Mouse (Mus musculus) CH12.LX (cell line): Measurements from ENCODE around the gene Mslnl. TPM values are rescaled to one million over a fixed set of nuclear protein-coding genes. Genes with fewer than 3 reads are reported as not detected.
"Not testable (repeated sequence)": the region's sequence is repeated elsewhere in the genome, so short reads cannot be mapped to it uniquely, and the experiment has no call there.

Source experiments
- DNase-seq: peaks from one replicate; pipeline ENCODE4 v3.0.0-alpha.2; 2013; ENCODE audit errors: extremely low read depth
- H3K27ac ChIP-seq: 2 replicates; pipeline ENCODE4 v1.5.1; 2012; ENCODE audit warnings: low read depth, mild to moderate bottlenecking, control low read depth, moderate library complexity; ENCODE audit not compliant: insufficient read depth
- H3K27me3 ChIP-seq: replicated peaks from 2 replicates; pipeline ENCODE3; 2012; ENCODE audit warnings: inconsistent platforms
- H3K36me3 ChIP-seq, 2 experiments: replicated peaks in 1 of 2; 2 replicates each; pipeline versions ENCODE3 to v1.6.1; 2012; ENCODE audit warnings: inconsistent platforms in 1 of 2, low read length in 1 of 2, mild to moderate bottlenecking in 1 of 2, mixed read lengths in 1 of 2, moderate library complexity in 1 of 2; ENCODE audit not compliant: control insufficient read depth in 1 of 2, insufficient read depth in 1 of 2
- H3K4me1 ChIP-seq, 2 experiments: 2 replicates each; pipeline ENCODE4 v1.6.1; 2012; ENCODE audit warnings: inconsistent platforms in 1 of 2, moderate library complexity in 1 of 2; ENCODE audit not compliant: insufficient read depth in 2 of 2, control insufficient read depth in 1 of 2
- H3K4me2 ChIP-seq: 2 replicates; pipeline ENCODE4 v1.6.1; 2012; ENCODE audit warnings: low read depth, mild to moderate bottlenecking, control low read depth; ENCODE audit not compliant: poor library complexity, insufficient read depth, severe bottlenecking
- H3K4me3 ChIP-seq, 3 experiments: fragments of 150-350 bp in 1 of 3; sonication (generic) in 1 of 3; replicated peaks in 1 of 3; 2 replicates each; pipeline versions ENCODE3 to v1.5.1; 2011 to 2012; ENCODE audit warnings: low read depth in 2 of 3, low read length in 2 of 3, mild to moderate bottlenecking in 2 of 3, moderate library complexity in 2 of 3, control low read depth in 1 of 3, improper control_type of control experiment in 1 of 3, inconsistent platforms in 1 of 3, mixed read lengths in 1 of 3; ENCODE audit not compliant: poor library complexity in 1 of 3
- H3K79me2 ChIP-seq: replicated peaks from 2 replicates; pipeline ENCODE4 v1.6.1; 2012; ENCODE audit warnings: mild to moderate bottlenecking, moderate library complexity; ENCODE audit not compliant: control insufficient read depth, poor library complexity, insufficient read depth, severe bottlenecking; ENCODE audit errors: extremely low read depth
- H3K9ac ChIP-seq: 2 replicates; pipeline ENCODE4 v1.6.1; 2012; ENCODE audit warnings: low read depth, mild to moderate bottlenecking, control low read depth, moderate library complexity; ENCODE audit not compliant: insufficient read depth
- H3K9me3 ChIP-seq: replicated peaks from 2 replicates; pipeline ENCODE3; 2012; ENCODE audit warnings: low read length, inconsistent platforms, mixed read lengths
- CHD1 ChIP-seq: IDR thresholded peaks from 2 replicates; pipeline ENCODE4 v1.6.1; 2012; ENCODE audit warnings: low read depth, low read length, improper control_type of control experiment, inconsistent platforms
- GABPA ChIP-seq: IDR thresholded peaks from 2 replicates; pipeline ENCODE4 v1.6.1; 2012; ENCODE audit warnings: low read depth, low read length, improper control_type of control experiment, inconsistent platforms; ENCODE audit not compliant: insufficient replicate concordance
- HCFC1 ChIP-seq: IDR thresholded peaks from 2 replicates; pipeline ENCODE4 v1.6.1; 2012; ENCODE audit warnings: low read depth, mild to moderate bottlenecking, inconsistent platforms, low read length, improper control_type of control experiment
- MAX ChIP-seq: IDR thresholded peaks from 2 replicates; pipeline ENCODE4 v1.6.1; 2011; ENCODE audit warnings: low read length, improper control_type of control experiment
- MAZ ChIP-seq: IDR thresholded peaks from 2 replicates; pipeline ENCODE4 v1.6.1; 2012; ENCODE audit warnings: low read depth, mild to moderate bottlenecking, inconsistent platforms, low read length, improper control_type of control experiment, moderate library complexity
- MYC ChIP-seq: IDR thresholded peaks from 2 replicates; pipeline ENCODE4 v1.6.1; 2011; ENCODE audit warnings: low read depth, mild to moderate bottlenecking, improper control_type of control experiment, low read length
- NELFE ChIP-seq: IDR thresholded peaks from 2 replicates; pipeline ENCODE4 v1.6.1; 2011; ENCODE audit warnings: low read depth, low read length, improper control_type of control experiment
- PAX5 ChIP-seq: IDR thresholded peaks from 2 replicates; pipeline ENCODE4 v1.6.1; 2012; ENCODE audit warnings: low read length, inconsistent platforms, mixed read lengths
- POLR2A ChIP-seq: IDR thresholded peaks from 2 replicates; pipeline ENCODE4 v1.6.1; 2011; ENCODE audit warnings: low read depth, mild to moderate bottlenecking, improper control_type of control experiment, low read length
- POLR2AphosphoS2 ChIP-seq: IDR thresholded peaks from 2 replicates; pipeline ENCODE4 v1.6.1; 2011; ENCODE audit warnings: low read depth, low read length, improper control_type of control experiment
- RAD21 ChIP-seq: IDR thresholded peaks from 2 replicates; pipeline ENCODE4 v1.6.1; 2011; ENCODE audit warnings: low read depth, mild to moderate bottlenecking, low read length, improper control_type of control experiment, moderate library complexity
- RCOR1 ChIP-seq: conservative IDR thresholded peaks from 2 replicates; pipeline ENCODE4 v1.6.1; 2012; ENCODE audit warnings: low read depth, mild to moderate bottlenecking, inconsistent platforms, low read length, improper control_type of control experiment
- TBP ChIP-seq: conservative IDR thresholded peaks from 2 replicates; pipeline ENCODE4 v1.6.1; 2011; ENCODE audit warnings: low read depth, low read length, improper control_type of control experiment
- UBTF ChIP-seq: IDR thresholded peaks from 2 replicates; pipeline ENCODE4 v1.6.1; 2012; ENCODE audit warnings: low read depth, mild to moderate bottlenecking, inconsistent platforms, low read length, improper control_type of control experiment, moderate library complexity
- USF2 ChIP-seq: conservative IDR thresholded peaks from 2 replicates; pipeline ENCODE4 v1.6.1; 2011; ENCODE audit warnings: low read depth, low read length, improper control_type of control experiment
- ZC3H11A ChIP-seq: IDR thresholded peaks from 2 replicates; pipeline ENCODE4 v1.6.1; 2012; ENCODE audit warnings: low read depth, mild to moderate bottlenecking, inconsistent platforms, low read length, improper control_type of control experiment
- ZKSCAN1 ChIP-seq: IDR thresholded peaks from 2 replicates; pipeline ENCODE4 v1.6.1; 2012; ENCODE audit warnings: low read depth, inconsistent platforms, low read length, improper control_type of control experiment, borderline replicate concordance
- ZNF384 ChIP-seq: IDR thresholded peaks from 2 replicates; pipeline ENCODE4 v1.6.1; 2012; ENCODE audit warnings: low read depth, low read length, improper control_type of control experiment, inconsistent platforms
- dilution Hi-C: fragments of 300-500 bp; cut with MboI; formaldehyde crosslinking; loops from 2 replicates; pipeline ENCODE4 v1.14.3; 2020; ENCODE audit warnings: low sequenced_read_pairs; ENCODE audit not compliant: extremely low pct_unique_long_range_greater_than_20kb, extremely low pct_ligation_motif_present
- in situ Hi-C: fragments of 300-500 bp; cut with MboI; formaldehyde crosslinking; loops from 3 replicates; pipeline ENCODE4 v1.14.3; 2019; ENCODE audit warnings: low sequenced_read_pairs, low pct_ligation_motif_present, low pct_unique_long_range_greater_than_20kb, mixed read lengths
- polyA plus RNA-seq: library from polyadenylated mRNA; unstranded; fragments of >175 nt; gene quantifications from 2 replicates; pipeline ENCODE4 v1.2.1, GENCODE M21; 2012; ENCODE audit warnings: low read depth; ENCODE audit not compliant: insufficient read length
- total RNA-seq, 2 experiments: library from RNA; depleted of rRNA; stranded (reverse); fragments of 300-350 nt in 1 of 2; fragments of >200 nt in 1 of 2; gene quantifications; 2 replicates each; pipeline ENCODE4 v1.2.3; 2012 to 2014

The Mslnl gene
- total and polyA plus RNA-seq, 3 experiments: not detected

DNA sequence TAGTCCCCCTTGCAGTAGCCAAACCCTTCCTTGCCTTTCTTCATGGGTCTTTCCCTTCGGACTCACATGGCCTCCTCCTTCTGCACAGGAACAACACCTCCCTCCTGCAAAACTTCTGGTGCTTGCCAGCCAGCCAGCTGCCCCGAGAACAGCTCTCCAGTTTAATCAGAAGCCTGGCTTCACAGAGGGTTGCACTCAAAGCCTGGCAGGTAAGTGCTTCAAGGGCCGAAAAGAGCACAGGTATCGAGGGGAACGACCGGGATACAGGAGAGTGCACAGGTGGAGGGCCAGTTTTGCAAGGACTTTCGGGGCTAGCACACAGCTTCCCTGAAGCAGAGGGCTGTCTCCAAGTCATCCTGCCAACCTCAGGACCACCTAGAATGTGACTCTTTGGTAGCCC lies 3.0 kb downstream of the Mslnl start:
- no peak overlapping the region for H3K4me3 ChIP-seq
- dilution Hi-C loops (no loop called here), in situ Hi-C loops (loop anchor here (10.0 kb wide), 1 partner anchor 56 kb away; the partner anchor contains the start of genes AC134908.4, Fam173a and Metrn)
- no peak overlapping the region for H3K27ac ChIP-seq
- H3K79me2 ChIP-seq: no peaks in the 10 kb centered on the region
- H3K36me3 ChIP-seq: no peaks in the 10 kb centered on the region
- TF ChIP-seq ZKSCAN1: no peak
- no peak for TF ChIP-seq TBP
- no peak for TF ChIP-seq MYC
- no peak for TF ChIP-seq RAD21
- TF ChIP-seq POLR2A: no peak
- TF ChIP-seq HCFC1: no peak
- TF ChIP-seq PAX5: no peak
- no peak for TF ChIP-seq MAX
- no peak for TF ChIP-seq CHD1
- no peak for TF ChIP-seq ZNF384
- no peak for TF ChIP-seq UBTF
- no peak for TF ChIP-seq GABPA
- TF ChIP-seq MAZ: no peak
- no peak for TF ChIP-seq NELFE
- no peak for TF ChIP-seq USF2
- no peak for TF ChIP-seq ZC3H11A
- TF ChIP-seq POLR2AphosphoS2: no peak
- TF ChIP-seq RCOR1: no peak
- no peak for DNase-seq
- no peaks in the 10 kb centered on the region for H3K9me3 ChIP-seq
- no peaks in the 10 kb centered on the region for H3K4me1 ChIP-seq
- no peak overlapping the region for H3K4me2 ChIP-seq
- H3K9ac ChIP-seq: no peak overlapping the region
- peaks cover 80% of the 10 kb centered on the region for H3K27me3 ChIP-seq

DNA sequence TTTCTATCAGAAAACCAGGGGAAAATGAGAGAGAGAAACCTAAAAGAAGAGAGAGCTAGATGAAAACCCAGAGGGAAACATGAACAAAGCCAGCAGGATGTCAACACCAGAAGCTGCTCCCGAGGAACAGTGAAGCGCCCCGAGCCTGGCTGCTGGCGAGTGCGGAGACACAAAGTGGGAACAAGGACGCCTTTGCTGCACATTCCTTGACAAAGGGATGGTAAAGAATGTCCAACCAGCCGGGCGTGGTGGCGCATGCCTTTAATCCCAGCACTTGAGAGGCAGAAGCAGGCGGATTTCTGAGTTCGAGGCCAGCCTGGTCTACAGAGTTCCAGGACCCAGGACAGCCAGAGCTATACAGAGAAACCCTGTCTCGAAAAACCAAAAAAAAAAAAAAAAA lies 5.6 kb downstream of the Mslnl start:
- H3K79me2 ChIP-seq, H3K4me3 ChIP-seq, H3K4me1 ChIP-seq, H3K9ac ChIP-seq, DNase-seq, H3K4me2 ChIP-seq, H3K36me3 ChIP-seq, dilution Hi-C loops, in situ Hi-C loops, H3K9me3 ChIP-seq, H3K27ac ChIP-seq: not testable (repeated sequence)
- H3K27me3 ChIP-seq: peaks cover 84% of the 10 kb centered on the region
